Comparison of ENCODE assay signal across 19 mouse cellular contexts in the genomic region with DNA sequence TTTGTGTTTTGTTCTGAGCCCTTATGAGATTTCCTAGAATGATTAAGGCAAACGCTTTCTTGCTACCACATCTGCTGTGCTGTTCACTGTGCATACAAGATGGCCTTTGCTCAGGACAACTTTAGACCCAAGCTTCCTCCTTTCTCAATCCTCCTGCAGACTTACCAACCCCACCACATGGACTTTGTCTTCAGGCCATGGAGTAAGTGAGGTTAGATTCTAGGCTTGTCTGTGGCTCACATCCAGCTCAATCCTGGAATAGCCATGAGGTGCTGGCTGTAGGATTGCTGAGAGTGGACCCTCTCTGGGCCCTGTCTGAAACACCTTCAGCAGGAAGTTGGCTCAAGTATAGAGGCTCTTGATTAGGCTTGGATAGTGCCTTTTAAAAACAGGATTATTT.
A peak's percentile ranks its signal among the peaks of the same experiment; 100 is the strongest.
DNase-seq lines count a peak whose midpoint lies in the region; ATAC-seq and TF ChIP-seq lines count a peak whose summit lies in the region.
"Had no signal": no experiment of that assay in that cellular context is flagged by ENCODE, and none has a peak within 500 bp of the region (broad histone marks: within the 10 kb centered on the region; RNA-seq: fewer than 3 reads in every experiment).

No protein-coding gene starts in this region.

- H3K9me3 ChIP-seq in kidney, embryonic 15.5 days (replicated peaks): peaks cover 7% of the 10 kb centered on the region
- H3K9me3 ChIP-seq in intestine, embryonic 15.5 days: no peaks in the 10 kb centered on the region
- H3K9me3 ChIP-seq: heart, embryonic 15.5 days had no signal

- no peak overlapping the region for H3K9ac ChIP-seq in kidney, embryonic 15.5 days
- H3K9ac ChIP-seq in intestine, embryonic 15.5 days: no peak overlapping the region
- H3K9ac ChIP-seq: embryonic facial prominence, embryonic 12.5 days; forebrain, embryonic 12.5 days; heart, embryonic 15.5 days had no signal

- H3K4me2 ChIP-seq in kidney, embryonic 15.5 days: no peak overlapping the region
- H3K4me2 ChIP-seq in intestine, embryonic 15.5 days (replicated peaks): no peak overlapping the region
- H3K4me2 ChIP-seq: embryonic facial prominence, embryonic 12.5 days; forebrain, embryonic 12.5 days; heart, embryonic 11.5 days; heart, embryonic 15.5 days had no signal

- whole genome bisulfite sequencing in kidney, adult 2 months: 70% methylated on average over 1 of the region's 1 CpGs
- 76% methylated on average over 1 of the region's 1 CpGs for WGBS in kidney, embryonic 15.5 days
- 79% methylated on average over 1 of the region's 1 CpGs for WGBS in intestine, embryonic 15.5 days

- H3K4me1 ChIP-seq in kidney, adult 2 months (ENCODE audit: control insufficient read depth, insufficient read depth, low read length): peaks cover 3% of the 10 kb centered on the region; the same call in 1 of the 2 replicates
- 0 out of 2 replicates have a peak, but pooled peaks cover 4% of the 10 kb centered on the region for H3K4me1 ChIP-seq in kidney, embryonic 15.5 days
- no peaks in the 10 kb centered on the region for H3K4me1 ChIP-seq in intestine, embryonic 15.5 days (replicated peaks)
- H3K4me1 ChIP-seq: heart, embryonic 15.5 days had no signal

- no peak overlapping the region for H3K27ac ChIP-seq in kidney, adult 2 months (ENCODE audit: insufficient read depth, low read depth, low read length)
- no peak overlapping the region for H3K27ac ChIP-seq in kidney, embryonic 15.5 days
- H3K27ac ChIP-seq in intestine, embryonic 15.5 days: no peak overlapping the region
- H3K27ac ChIP-seq: embryonic facial prominence, embryonic 12.5 days; forebrain, embryonic 12.5 days; heart, adult 2 months; heart, embryonic 15.5 days had no signal

- TF ChIP-seq POLR2A in kidney, adult 2 months (IDR thresholded peaks at IDR 0.05; ENCODE audit: low read depth, low read length): no peak

- no peak for ATAC-seq in kidney, embryonic 15.5 days (replicated peaks; ENCODE audit: low FRiP score)
- ATAC-seq in intestine, embryonic 15.5 days: 0 out of 2 replicates have a peak, but pooled peaks have one; percentile 36
- ATAC-seq: forebrain, embryonic 16.5 days had no signal

- H3K36me3 ChIP-seq in kidney, adult 2 months (ENCODE audit: control insufficient read depth, insufficient read depth, low read length): no peaks in the 10 kb centered on the region
- H3K36me3 ChIP-seq in kidney, embryonic 15.5 days: no peaks in the 10 kb centered on the region
- H3K36me3 ChIP-seq in intestine, embryonic 15.5 days: no peaks in the 10 kb centered on the region
- H3K36me3 ChIP-seq: embryonic facial prominence, embryonic 12.5 days; forebrain, embryonic 12.5 days; heart, embryonic 15.5 days had no signal

- no peak for TF ChIP-seq CTCF in kidney, adult 2 months (conservative IDR thresholded peaks at IDR 0.05; ENCODE audit: insufficient read depth, insufficient read length, low read depth, low read length)

- no peaks in the 10 kb centered on the region for H3K27me3 ChIP-seq in kidney, adult 2 months (replicated peaks; ENCODE audit: control insufficient read depth, insufficient read depth, low read length)
- no peaks in the 10 kb centered on the region for H3K27me3 ChIP-seq in kidney, embryonic 15.5 days
- no peaks in the 10 kb centered on the region for H3K27me3 ChIP-seq in intestine, embryonic 15.5 days (replicated peaks)
- H3K27me3 ChIP-seq: embryonic facial prominence, embryonic 12.5 days; forebrain, embryonic 12.5 days; heart, embryonic 15.5 days had no signal

- intact Hi-C loops in gastrocnemius, postnatal 14 days (cut with DNase I; ENCODE audit: low total_unique reads): no loop called here

- H3K4me3 ChIP-seq in kidney, adult 2 months (ENCODE audit: insufficient read depth, low read depth, low read length): no peak overlapping the region
- no peak overlapping the region for H3K4me3 ChIP-seq in kidney, embryonic 15.5 days (replicated peaks)
- H3K4me3 ChIP-seq in intestine, embryonic 15.5 days (replicated peaks): no peak overlapping the region
- H3K4me3 ChIP-seq: embryonic facial prominence, embryonic 12.5 days; forebrain, embryonic 12.5 days; heart, adult 2 months; heart, embryonic 15.5 days had no signal

- peak; percentile 86 for DNase-seq in kidney, adult 2 months
- peak; percentile 54 to 70 for DNase-seq in kidney, postnatal 25 days
- DNase-seq in kidney, postnatal 10 days: no peak
- DNase-seq in kidney, postnatal 36 days: peak; percentile 60 to 66
- no peak for DNase-seq in gastrocnemius, postnatal 14 days
- DNase-seq: adrenal gland, postnatal 10 days; cerebellum, adult 11 months; cerebellum, adult 9-10 months; cerebellum, postnatal 25 days; gastrocnemius, postnatal 10 days; heart, adult 2 months; heart, postnatal 14 days had no signal

Comparison
In these comparisons a context has a peak if more than half of its experiments do, and no peak if none do; other contexts are left out.
1. DNase-seq: peak in kidney, adult 2 months (single experiment), kidney, postnatal 25 days (2 of 2) and kidney, postnatal 36 days (2 of 2); none in kidney, postnatal 10 days (single experiment) and gastrocnemius, postnatal 14 days (single experiment).